Mouse (Mus musculus): ENCODE data around the gene Ces1h. TPM values are rescaled to one million over a fixed set of nuclear protein-coding genes. Genes with fewer than 3 reads are reported as not detected.
"Not testable (repeated sequence)": the region's sequence is repeated elsewhere in the genome, so short reads cannot be mapped to it uniquely, and the experiment has no call there.

Ces1h gene
- not detected in 2 replicates for polyA plus RNA-seq (2014; fragmentation: Nextera tagmentation; extraction: Ambion mirVana)

- Histone ChIP-seq H3K27me3 (replicated peaks; ENCODE audit: control insufficient read depth, insufficient read depth, low read length) (no peaks in the 10 kb centered on the region), H3K4me1 (ENCODE audit: control insufficient read depth, insufficient read depth, low read length) (no peaks in the 10 kb centered on the region), H3K4me3 (ENCODE audit: low read depth, low read length) (no peak within 1 kb of the TSS), H3K4me2 (ENCODE audit: low read depth, low read length) (no peak within 1 kb of the TSS), H3K9ac (ENCODE audit: low read depth, low read length) (no peak within 1 kb of the TSS), H3K27ac (replicated peaks; ENCODE audit: low read depth, low read length) (no peak within 1 kb of the TSS), H3K36me3 (ENCODE audit: control insufficient read depth, insufficient read depth, low read length) (no peaks in the 10 kb centered on the region), H3K9me3 (ENCODE audit: control insufficient read depth, low read length) (no peaks in the 10 kb centered on the region)
- DNase-seq (ENCODE audit: low spot score): no peak
- ATAC-seq (ENCODE audit: low read depth): no peak
- WGBS: 79% methylated on average over 4 of the region's 4 CpGs
Observed at GRCm38 (mm10) chr8:93379625-93380024, at the start of gene Ces1h. Gene Ces1h (minus strand): TSS chr8:93379725.

DNA sequence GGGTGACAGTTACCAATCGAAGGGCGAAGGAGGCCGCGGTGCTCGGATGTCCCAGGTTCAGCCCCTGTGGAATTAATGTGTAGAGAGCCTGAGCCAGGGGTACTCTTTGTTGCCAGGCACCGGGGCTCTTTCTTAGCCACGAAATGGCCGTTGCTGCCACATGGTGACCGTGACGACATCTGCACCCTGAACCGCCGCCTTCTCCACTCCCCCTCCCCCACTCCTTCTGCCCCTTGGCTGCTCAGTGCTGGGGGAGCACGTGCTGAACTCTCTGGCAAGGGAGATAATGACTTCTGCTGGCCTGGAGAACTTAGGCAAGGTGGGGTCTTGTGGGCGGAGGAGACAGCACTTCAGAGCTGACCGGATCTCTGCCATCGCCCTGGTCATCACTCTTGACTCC, 47.7 kb upstream of the Ces1h start:
- ATAC-seq (ENCODE audit: low read depth) (no peak), DNase-seq (ENCODE audit: low spot score) (no peak)
- Histone ChIP-seq H3K9ac (ENCODE audit: low read depth, low read length) (no peak overlapping the region), H3K4me1 (ENCODE audit: control insufficient read depth, insufficient read depth, low read length) (no peaks in the 10 kb centered on the region), H3K4me3 (ENCODE audit: low read depth, low read length) (no peak overlapping the region), H3K9me3 (ENCODE audit: control insufficient read depth, low read length) (no peaks in the 10 kb centered on the region), H3K27me3 (replicated peaks; ENCODE audit: control insufficient read depth, insufficient read depth, low read length) (no peaks in the 10 kb centered on the region), H3K4me2 (ENCODE audit: low read depth, low read length) (no peak overlapping the region), H3K36me3 (ENCODE audit: control insufficient read depth, insufficient read depth, low read length) (no peaks in the 10 kb centered on the region), H3K27ac (replicated peaks; ENCODE audit: low read depth, low read length) (no peak overlapping the region)
- 85% methylated on average over 16 of the region's 16 CpGs for whole genome bisulfite sequencing

GRCm38 (mm10) chr8:93415387-93415786, 35.9 kb upstream of the Ces1h start:
- no peak for DNase-seq (ENCODE audit: low spot score)
- no peak overlapping the region for H3K9ac ChIP-seq (ENCODE audit: low read depth, low read length)
- H3K4me1 ChIP-seq (ENCODE audit: control insufficient read depth, insufficient read depth, low read length): no peaks in the 10 kb centered on the region
- H3K4me2 ChIP-seq (ENCODE audit: low read depth, low read length): no peak overlapping the region
- H3K9me3 ChIP-seq (ENCODE audit: control insufficient read depth, low read length): no peaks in the 10 kb centered on the region
- no peak for ATAC-seq (ENCODE audit: low read depth)
- H3K36me3 ChIP-seq (ENCODE audit: control insufficient read depth, insufficient read depth, low read length): no peaks in the 10 kb centered on the region
- no peak overlapping the region for H3K27ac ChIP-seq (replicated peaks; ENCODE audit: low read depth, low read length)
- no peak overlapping the region for H3K4me3 ChIP-seq (ENCODE audit: low read depth, low read length)
- 64% methylated on average over 4 of the region's 4 CpGs for WGBS
- no peaks in the 10 kb centered on the region for H3K27me3 ChIP-seq (replicated peaks; ENCODE audit: control insufficient read depth, insufficient read depth, low read length)

- Histone ChIP-seq H3K27ac (replicated peaks; ENCODE audit: low read depth, low read length) (no peak overlapping the region), H3K4me2 (ENCODE audit: low read depth, low read length) (no peak overlapping the region), H3K27me3 (replicated peaks; ENCODE audit: control insufficient read depth, insufficient read depth, low read length) (no peaks in the 10 kb centered on the region), H3K9me3 (ENCODE audit: control insufficient read depth, low read length) (no peaks in the 10 kb centered on the region), H3K4me3 (ENCODE audit: low read depth, low read length) (no peak overlapping the region), H3K4me1 (ENCODE audit: control insufficient read depth, insufficient read depth, low read length) (no peaks in the 10 kb centered on the region), H3K9ac (ENCODE audit: low read depth, low read length) (no peak overlapping the region), H3K36me3 (ENCODE audit: control insufficient read depth, insufficient read depth, low read length) (no peaks in the 10 kb centered on the region)
- WGBS: no CpG with 5 or more reads among the region's 2 CpGs
- DNase-seq (ENCODE audit: low spot score) (no peak), ATAC-seq (ENCODE audit: low read depth) (no peak)
Observed at GRCm38 (mm10) chr8:93408830-93409229, 29.3 kb upstream of the Ces1h start.

DNA sequence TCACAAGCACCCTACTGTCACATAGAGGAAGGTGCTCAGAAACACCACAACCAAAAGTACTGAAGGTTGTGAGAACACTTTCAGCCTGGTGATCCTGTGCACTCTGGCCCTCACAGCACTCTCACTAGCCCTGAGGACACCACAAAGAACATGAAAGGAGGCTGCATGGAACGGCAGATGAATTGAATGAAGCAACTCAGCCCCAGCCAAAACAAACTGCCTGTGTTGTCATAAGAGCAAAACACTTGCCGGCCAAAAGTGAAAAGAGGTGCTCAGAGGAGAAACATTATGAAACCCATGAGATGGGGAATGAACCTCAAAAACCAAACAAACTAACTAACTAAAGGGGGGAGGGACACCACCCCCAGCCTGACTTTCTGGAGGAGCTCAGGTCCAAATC, 20.2 kb upstream of the Ces1h start:
- H3K9ac ChIP-seq (ENCODE audit: low read depth, low read length): no peak overlapping the region
- ATAC-seq (ENCODE audit: low read depth) (no peak), DNase-seq (ENCODE audit: low spot score) (no peak)
- no peaks in the 10 kb centered on the region for H3K9me3 ChIP-seq (ENCODE audit: control insufficient read depth, low read length)
- H3K4me3 ChIP-seq (ENCODE audit: low read depth, low read length): no peak overlapping the region
- WGBS: 65% methylated on average over 2 of the region's 2 CpGs
- H3K4me1 ChIP-seq (ENCODE audit: control insufficient read depth, insufficient read depth, low read length): no peaks in the 10 kb centered on the region
- no peaks in the 10 kb centered on the region for H3K27me3 ChIP-seq (replicated peaks; ENCODE audit: control insufficient read depth, insufficient read depth, low read length)
- no peaks in the 10 kb centered on the region for H3K36me3 ChIP-seq (ENCODE audit: control insufficient read depth, insufficient read depth, low read length)
- H3K4me2 ChIP-seq (ENCODE audit: low read depth, low read length): no peak overlapping the region
- H3K27ac ChIP-seq (replicated peaks; ENCODE audit: low read depth, low read length): no peak overlapping the region

DNA sequence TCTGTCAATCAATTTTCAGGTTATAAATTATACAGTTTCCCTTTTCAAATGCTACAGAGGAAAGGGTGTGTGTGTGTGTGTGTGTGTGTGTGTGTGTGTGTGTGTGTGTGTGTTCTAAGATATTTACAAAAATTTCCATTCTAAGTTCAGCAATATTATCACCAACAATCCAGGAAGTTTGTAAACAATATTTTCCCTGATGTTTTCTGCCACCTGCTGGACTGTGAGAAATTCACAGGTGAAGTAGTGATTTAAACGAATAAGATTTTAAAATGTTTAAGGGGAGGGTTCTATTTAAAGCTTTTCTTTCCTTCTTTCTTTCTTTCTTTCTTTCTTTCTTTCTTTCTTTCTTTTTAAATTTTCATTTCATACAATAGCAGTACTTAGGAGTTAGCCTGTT, 18.5 kb upstream of the Ces1h start:
- Histone ChIP-seq H3K4me2 (ENCODE audit: low read depth, low read length) (no peak overlapping the region), H3K4me3 (ENCODE audit: low read depth, low read length) (no peak overlapping the region), H3K4me1 (ENCODE audit: control insufficient read depth, insufficient read depth, low read length) (no peaks in the 10 kb centered on the region), H3K9me3 (ENCODE audit: control insufficient read depth, low read length) (no peaks in the 10 kb centered on the region), H3K27ac (replicated peaks; ENCODE audit: low read depth, low read length) (no peak overlapping the region), H3K27me3 (replicated peaks; ENCODE audit: control insufficient read depth, insufficient read depth, low read length) (no peaks in the 10 kb centered on the region), H3K9ac (ENCODE audit: low read depth, low read length) (no peak overlapping the region), H3K36me3 (ENCODE audit: control insufficient read depth, insufficient read depth, low read length) (no peaks in the 10 kb centered on the region)
- no peak for ATAC-seq (ENCODE audit: low read depth)
- no peak for DNase-seq (ENCODE audit: low spot score)
- WGBS: 36% methylated on average over 1 of the region's 1 CpGs

GRCm38 (mm10) chr8:93394079-93394619, 14.6 kb upstream of the Ces1h start:
- peak; percentile 17 for DNase-seq (ENCODE audit: low spot score)
- H3K4me2 ChIP-seq (ENCODE audit: low read depth, low read length); H3K4me3 ChIP-seq (ENCODE audit: low read depth, low read length); H3K9me3 ChIP-seq (ENCODE audit: control insufficient read depth, low read length); H3K27me3 ChIP-seq (replicated peaks; ENCODE audit: control insufficient read depth, insufficient read depth, low read length); H3K27ac ChIP-seq (replicated peaks; ENCODE audit: low read depth, low read length); H3K9ac ChIP-seq (ENCODE audit: low read depth, low read length); ATAC-seq (ENCODE audit: low read depth); H3K4me1 ChIP-seq (ENCODE audit: control insufficient read depth, insufficient read depth, low read length); H3K36me3 ChIP-seq (ENCODE audit: control insufficient read depth, insufficient read depth, low read length): not testable (repeated sequence)
- 57% methylated on average over 8 of the region's 8 CpGs for WGBS

DNA sequence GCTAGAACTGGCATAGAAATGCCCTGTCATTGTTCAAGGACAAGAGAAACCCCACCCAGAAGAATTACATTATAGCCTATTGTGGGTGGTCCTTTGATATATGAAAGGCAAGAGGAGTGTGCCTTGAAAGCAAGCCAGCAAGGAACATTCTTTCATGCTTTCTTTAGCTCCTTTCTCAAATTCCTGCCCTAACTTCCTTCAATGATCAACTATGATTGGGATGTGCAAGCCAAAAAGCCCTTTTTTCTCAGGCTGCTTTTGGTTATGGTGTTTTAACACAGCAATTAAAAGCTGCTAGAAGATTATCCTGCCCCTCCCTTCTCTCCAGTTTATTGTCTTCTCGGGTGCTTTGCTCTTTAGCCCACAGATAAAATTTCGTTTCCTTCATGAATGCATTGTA, 10.0 kb downstream of the Ces1h start:
- no peak overlapping the region for H3K9ac ChIP-seq (ENCODE audit: low read depth, low read length)
- no peaks in the 10 kb centered on the region for H3K9me3 ChIP-seq (ENCODE audit: control insufficient read depth, low read length)
- peak; percentile 33; the same call in 1 of the 2 replicates for ATAC-seq (ENCODE audit: low read depth)
- no peaks in the 10 kb centered on the region; the same call in 1 of the 2 replicates for H3K27me3 ChIP-seq (replicated peaks; ENCODE audit: control insufficient read depth, insufficient read depth, low read length)
- H3K4me1 ChIP-seq (ENCODE audit: control insufficient read depth, insufficient read depth, low read length): no peaks in the 10 kb centered on the region
- H3K27ac ChIP-seq (replicated peaks; ENCODE audit: low read depth, low read length): no peak overlapping the region
- no peaks in the 10 kb centered on the region for H3K36me3 ChIP-seq (ENCODE audit: control insufficient read depth, insufficient read depth, low read length)
- no peak overlapping the region for H3K4me3 ChIP-seq (ENCODE audit: low read depth, low read length)
- WGBS: 45% methylated on average over 2 of the region's 2 CpGs
- DNase-seq (ENCODE audit: low spot score): peak; percentile 47
- H3K4me2 ChIP-seq (ENCODE audit: low read depth, low read length): no peak overlapping the region

DNA sequence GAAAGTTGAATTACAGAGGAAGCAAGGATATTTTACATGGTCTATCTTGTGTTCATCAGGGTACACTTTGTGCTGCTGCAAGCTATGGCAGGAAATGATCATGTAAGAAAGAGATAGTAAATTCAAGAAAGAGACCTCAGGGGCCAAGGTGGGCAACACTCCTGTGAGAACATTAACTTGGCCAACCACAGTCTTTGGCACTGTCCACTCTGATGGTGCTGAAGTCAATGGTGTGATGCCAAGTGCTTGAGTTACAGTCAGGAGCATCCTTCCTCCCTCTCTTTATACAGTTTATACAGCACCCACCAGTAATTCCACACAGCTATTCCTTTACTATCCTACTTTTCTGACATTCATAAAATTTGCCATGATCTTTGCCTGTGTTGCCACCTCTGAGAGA, 19.4 kb downstream of the Ces1h start:
- Histone ChIP-seq H3K9me3 (ENCODE audit: control insufficient read depth, low read length) (no peaks in the 10 kb centered on the region), H3K27ac (replicated peaks; ENCODE audit: low read depth, low read length) (no peak overlapping the region), H3K9ac (ENCODE audit: low read depth, low read length) (no peak overlapping the region), H3K4me3 (ENCODE audit: low read depth, low read length) (no peak overlapping the region), H3K36me3 (ENCODE audit: control insufficient read depth, insufficient read depth, low read length) (no peaks in the 10 kb centered on the region), H3K4me1 (ENCODE audit: control insufficient read depth, insufficient read depth, low read length) (no peaks in the 10 kb centered on the region), H3K4me2 (ENCODE audit: low read depth, low read length) (no peak overlapping the region), H3K27me3 (replicated peaks; ENCODE audit: control insufficient read depth, insufficient read depth, low read length) (no peaks in the 10 kb centered on the region)
- peak; percentile 6 for DNase-seq (ENCODE audit: low spot score)
- no peak for ATAC-seq (ENCODE audit: low read depth)
